Mouse (Mus musculus) gastrocnemius, postnatal 10 days (tissue): ENCODE results near the gene Nav2. TPM values are rescaled to one million over a fixed set of nuclear protein-coding genes. Genes with fewer than 3 reads are reported as not detected.

Source experiments
- DNase-seq: peaks from one replicate; pipeline ENCODE4 v3.0.0; 2021; ENCODE audit warnings: mixed read lengths
- total RNA-seq, 2 experiments: library from RNA; stranded (reverse); gene quantifications; 2 replicates each; pipeline ENCODE4 v1.2.3; 2021

Gene Nav2
- total RNA-seq, 2 experiments from 2014 or later: 55.8 to 80.1 TPM

GRCm38 (mm10) chr7:49291208-49291892, 382.8 kb downstream of the Nav2 start:
- DNase-seq: no peak

- DNase-seq: no peak
Measured at GRCm38 (mm10) chr7:49297148-49297547, 388.6 kb downstream of the Nav2 start.

GRCm38 (mm10) chr7:49298431-49298839, 389.9 kb downstream of the Nav2 start:
- DNase-seq: no peak

GRCm38 (mm10) chr7:49301487-49301886, 393.0 kb downstream of the Nav2 start:
- DNase-seq: no peak

DNA sequence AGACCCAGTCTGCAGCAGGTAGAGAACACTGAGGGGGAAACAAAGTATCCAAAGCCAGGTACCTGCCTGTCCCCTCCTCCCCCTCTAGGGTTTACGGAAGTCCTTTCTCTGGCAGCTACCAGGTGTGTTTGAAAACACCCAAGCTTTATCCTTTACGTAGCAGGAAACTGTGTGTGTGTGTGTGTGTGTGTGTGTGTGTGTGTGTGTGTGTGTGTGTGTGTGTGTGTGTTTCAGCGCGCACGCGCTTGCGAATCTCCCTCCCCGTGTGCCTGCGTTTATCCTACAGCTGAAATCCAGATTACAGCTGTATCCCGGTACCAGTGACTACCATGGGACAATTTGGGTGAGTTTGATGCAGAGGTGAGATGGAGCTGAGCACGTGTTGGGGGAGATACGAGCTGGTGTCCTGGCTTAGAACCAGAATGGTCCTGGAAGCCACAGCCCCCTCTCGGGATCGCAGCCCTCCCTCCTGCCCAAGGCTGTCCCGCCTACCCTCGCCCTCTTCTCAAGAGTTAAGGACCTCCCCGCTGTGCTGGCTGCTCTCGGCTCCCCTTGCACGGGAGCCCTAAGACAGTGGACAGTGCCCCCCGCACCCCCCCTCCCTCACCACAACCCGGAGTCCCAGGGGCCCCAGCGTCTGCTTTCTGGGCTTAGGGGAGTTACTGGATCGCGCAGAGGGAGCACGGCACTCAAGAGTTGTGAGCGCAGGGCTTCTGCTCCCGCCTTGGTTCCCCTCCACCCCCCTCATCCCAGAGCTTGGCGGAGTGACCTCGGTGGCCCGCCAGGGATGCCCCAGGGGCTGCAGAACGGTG, 395.3 kb downstream of the Nav2 start:
- DNase-seq: no peak

DNA sequence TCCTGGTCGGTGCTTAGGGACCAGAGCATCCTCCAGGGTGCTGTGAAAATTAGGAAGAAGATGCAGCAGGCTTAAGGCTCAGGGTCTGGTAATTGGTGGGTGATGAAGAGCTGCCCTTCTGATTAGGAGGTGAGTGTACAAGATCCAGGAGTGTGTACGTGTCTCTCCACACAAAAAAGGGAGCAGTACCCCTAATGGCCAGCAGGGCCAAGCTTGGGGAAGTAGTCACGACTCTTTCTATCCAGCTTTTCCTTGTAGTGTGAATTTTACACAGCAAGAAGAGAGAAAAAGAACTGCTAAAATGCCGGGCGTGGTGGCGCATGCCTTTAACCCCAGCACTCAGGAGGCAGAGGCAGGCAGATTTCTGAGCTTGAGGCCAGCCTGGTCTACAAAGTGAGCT, 399.2 kb downstream of the Nav2 start:
- DNase-seq: no peak

GRCm38 (mm10) chr7:49309746-49310145, 401.2 kb downstream of the Nav2 start:
- DNase-seq: no peak

DNA sequence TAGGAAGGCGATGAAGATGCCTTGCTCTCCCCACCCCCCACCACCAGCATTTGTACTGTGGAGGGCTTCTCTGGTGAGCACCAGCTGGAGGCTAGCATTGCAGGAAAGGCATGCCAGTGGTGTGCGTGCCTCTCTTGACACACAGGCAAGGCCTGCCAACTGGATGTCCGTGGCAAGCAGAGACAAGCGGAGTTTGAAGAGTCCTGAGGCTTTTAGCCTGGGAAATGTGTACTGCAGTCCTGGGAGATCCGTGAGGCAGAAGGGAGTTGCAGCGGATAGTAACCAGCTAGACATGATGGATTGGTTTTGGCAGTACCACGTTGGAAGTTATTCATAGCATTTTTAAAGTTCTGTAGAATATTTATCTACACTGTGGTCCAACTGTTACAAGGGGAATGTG, 405.4 kb downstream of the Nav2 start:
- DNase-seq: no peak

- DNase-seq: no peak
Measured at GRCm38 (mm10) chr7:49315033-49315432, 406.5 kb downstream of the Nav2 start.

- DNase-seq: no peak
Measured at GRCm38 (mm10) chr7:49316600-49316999, 408.1 kb downstream of the Nav2 start.

DNA sequence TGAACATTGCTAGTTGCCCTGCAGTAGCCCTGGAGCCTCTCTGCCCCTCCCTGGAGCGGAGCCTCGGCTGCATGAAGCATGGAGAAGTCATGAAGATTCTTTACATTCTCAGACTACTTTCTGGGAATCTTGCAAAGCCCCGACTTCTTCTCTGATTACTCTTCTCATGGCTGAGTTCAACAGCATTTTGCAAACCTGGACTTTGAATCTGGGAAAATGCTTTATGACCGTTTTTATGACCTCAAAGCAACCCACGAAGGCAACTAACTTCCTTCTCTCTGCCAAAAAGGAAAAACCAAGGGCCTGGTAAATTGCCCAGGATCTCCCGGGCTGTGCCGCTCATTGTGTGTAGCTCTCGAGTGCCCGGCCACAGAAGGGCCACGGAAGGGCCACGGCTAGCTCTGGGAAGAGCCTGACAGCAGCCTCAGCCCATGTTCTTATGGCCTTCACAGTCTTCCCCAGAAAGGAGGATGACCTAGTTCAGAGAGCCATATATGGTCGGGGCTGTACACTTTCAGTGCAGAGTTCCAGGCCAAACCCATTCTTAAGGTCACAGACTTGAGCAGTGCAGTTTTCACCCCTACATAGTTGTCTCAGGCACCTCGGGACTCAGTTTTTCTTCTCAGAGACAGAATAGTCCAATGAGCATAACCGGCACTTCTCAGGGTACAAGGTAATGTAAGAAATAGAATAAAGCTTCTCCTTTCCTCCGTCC, 409.8 kb downstream of the Nav2 start:
- DNase-seq: no peak

GRCm38 (mm10) chr7:49318898-49319293, 410.4 kb downstream of the Nav2 start:
- DNase-seq: no peak

DNA sequence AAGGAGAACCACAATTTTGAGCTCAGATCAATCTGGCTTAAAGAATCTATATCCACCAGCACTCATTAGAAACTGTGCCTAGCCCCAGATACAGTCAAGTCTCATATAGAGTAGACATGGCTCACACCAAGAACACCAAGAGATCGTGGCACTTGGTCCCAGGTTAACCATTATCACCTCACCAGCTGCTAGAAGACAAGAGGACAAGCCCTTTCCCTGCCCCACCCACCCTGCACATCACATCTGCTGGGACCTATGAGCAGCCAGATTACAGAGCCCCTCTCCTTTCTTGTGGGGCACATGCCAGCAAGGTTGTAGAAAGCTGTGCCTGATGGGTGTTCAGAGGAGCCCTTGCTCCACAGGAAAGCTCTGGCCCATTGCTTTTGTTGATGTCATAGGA, 411.5 kb downstream of the Nav2 start:
- no peak for DNase-seq

DNA sequence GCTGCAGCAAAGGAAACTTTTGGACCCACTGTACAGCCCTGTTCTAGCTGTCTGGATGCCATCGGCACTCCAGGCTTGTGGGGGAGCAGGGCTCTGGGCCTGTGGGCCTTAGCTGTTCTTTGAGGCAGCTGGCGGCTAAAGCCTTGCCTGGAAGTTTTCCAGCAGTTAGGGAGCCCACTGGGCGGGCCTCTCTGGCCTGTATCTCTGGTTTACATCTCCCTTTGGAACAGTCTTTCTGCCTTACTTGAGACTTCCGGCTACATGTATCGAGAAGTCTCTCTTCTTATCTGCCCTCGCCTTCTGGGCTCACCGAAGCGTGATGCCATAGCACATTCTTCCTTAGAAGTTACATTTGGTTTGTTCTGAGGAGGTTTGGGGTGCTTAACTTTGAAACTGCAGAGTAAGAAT, 412.6 kb downstream of the Nav2 start:
- DNase-seq: peak; percentile 43

DNA sequence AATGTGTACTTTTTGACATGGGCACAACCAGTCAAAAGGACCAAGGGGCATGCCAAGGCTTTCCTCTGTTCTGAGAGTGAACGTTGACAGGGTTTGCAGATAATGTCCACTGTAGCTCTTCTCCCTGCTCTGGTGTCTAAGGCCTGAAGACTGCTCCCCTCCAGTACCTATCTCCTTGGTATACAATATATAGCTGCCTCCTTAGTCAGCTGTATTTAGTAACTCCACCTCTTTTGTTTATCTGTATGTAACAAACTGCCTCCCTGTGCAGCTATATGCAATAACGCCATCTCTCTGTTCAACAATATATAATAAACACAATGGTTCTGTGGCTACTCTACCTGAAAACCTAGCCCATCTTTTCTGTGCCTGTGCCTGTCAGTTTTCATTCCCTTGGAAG, 413.7 kb downstream of the Nav2 start:
- no peak for DNase-seq

- no peak for DNase-seq
Measured at GRCm38 (mm10) chr7:49324575-49324974, 416.1 kb downstream of the Nav2 start.

- no peak for DNase-seq
Measured at GRCm38 (mm10) chr7:49326136-49326722, 417.7 kb downstream of the Nav2 start.

DNA sequence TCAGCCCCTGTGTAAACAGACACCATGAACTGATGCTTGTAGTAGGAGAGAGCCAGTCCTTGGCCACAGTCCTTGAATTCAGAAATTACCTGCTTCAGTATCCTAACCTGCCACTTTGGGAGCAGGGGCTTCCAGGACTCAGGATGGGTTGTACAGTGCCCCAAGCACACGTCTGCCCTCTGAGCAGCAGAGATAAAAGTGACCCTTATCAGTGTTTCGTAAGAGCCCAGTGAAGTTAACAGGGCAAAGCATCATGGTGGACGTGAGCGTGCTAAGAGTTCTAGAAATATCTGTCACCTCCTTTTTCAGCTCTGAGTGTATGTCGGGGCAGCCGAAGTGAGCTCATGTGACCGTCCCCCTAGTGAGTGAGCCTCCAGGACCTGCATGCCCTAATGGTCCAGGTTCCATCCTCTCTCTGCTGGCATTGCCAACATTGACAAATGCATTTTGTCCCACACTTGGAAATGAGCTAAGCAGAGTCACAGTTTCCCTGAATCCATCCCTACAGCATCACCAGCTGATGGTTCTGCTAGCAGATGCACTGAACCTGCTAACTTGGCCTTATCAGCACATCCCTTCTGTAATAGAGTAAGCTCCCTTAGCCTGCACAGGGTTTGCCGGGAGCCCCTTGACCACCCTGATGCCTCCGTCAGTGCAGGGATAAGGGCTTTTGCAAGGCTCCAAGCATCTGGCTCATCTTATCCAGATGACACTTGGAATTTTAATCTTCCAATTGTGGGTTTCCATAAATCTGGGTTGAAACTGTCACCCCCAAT, 418.6 kb downstream of the Nav2 start:
- DNase-seq: no peak

DNA sequence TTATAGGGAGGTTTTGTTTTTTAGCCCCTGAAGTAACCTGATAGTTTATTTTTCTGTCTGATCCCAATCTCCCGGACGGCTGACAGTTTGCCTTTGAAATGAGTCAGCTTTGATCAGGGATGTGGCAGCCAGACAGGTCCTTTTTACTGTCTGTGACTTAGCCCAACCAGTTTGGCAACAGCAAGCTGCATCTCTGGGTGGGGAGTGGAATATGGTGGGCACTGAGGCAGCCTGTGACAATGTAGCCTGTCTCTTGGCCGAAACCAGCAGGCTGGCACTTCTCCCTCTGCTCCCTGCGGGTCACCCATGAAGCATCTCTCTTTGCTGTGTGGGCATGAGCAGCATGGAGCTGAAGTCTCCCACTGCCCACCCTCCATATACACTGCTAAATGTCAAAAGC, 421.7 kb downstream of the Nav2 start:
- no peak for DNase-seq

- no peak for DNase-seq
Measured at GRCm38 (mm10) chr7:49331939-49332338, 423.4 kb downstream of the Nav2 start.

DNA sequence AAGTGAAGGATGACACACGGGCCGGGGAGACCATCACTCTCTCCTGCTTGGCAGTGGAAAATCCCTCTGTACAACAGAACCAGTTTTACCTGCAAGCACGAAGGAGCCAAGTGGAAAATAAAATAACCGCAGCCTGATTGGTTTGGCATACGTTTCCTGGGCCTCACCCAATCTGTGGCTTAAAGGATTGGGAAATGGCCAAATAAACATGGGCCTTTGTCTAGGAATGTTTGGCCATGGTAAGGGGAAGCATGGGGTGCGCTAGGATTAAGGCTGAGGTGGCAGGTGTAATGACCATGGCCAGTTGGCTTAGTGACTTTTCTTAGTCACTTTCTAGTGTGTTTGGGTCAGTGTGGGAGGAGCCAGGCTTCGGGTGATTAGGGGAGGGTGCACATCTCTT, 424.1 kb downstream of the Nav2 start:
- DNase-seq: no peak

- DNase-seq: no peak
Measured at GRCm38 (mm10) chr7:49334163-49334562, 425.6 kb downstream of the Nav2 start.
